Mouse (Mus musculus) hindbrain, embryonic 14.5 days (tissue): ENCODE data around the gene Mcl1. TPM values are rescaled to one million over a fixed set of nuclear protein-coding genes. Genes with fewer than 3 reads are reported as not detected.
"Not testable (repeated sequence)": the region's sequence is repeated elsewhere in the genome, so short reads cannot be mapped to it uniquely, and the experiment has no call there.

Experiments used
- ATAC-seq: fragments of 200-750 bp; cut with Nextera tagmentation; 2 replicates; pipeline ENCODE4 v1.8.0; 2017; ENCODE audit warnings: moderate number of reproducible peaks, mild to moderate bottlenecking, moderate TSS enrichment, moderate library complexity; ENCODE audit not compliant: low FRiP score
- DNase-seq: peaks from one replicate; pipeline ENCODE4 v3.0.0-alpha.2; 2015; ENCODE audit warnings: low spot score
- H3K27ac ChIP-seq: fragments of 300-500 bp; sonication (generic); 2 replicates; pipeline ENCODE4 v1.5.1; 2014; ENCODE audit warnings: mild to moderate bottlenecking, moderate library complexity
- H3K27me3 ChIP-seq: fragments of 300-500 bp; sonication (generic); 2 replicates; pipeline ENCODE4 v1.6.1; 2014; ENCODE audit warnings: mild to moderate bottlenecking, low read length, mixed read lengths; ENCODE audit not compliant: control insufficient read depth, insufficient read depth
- H3K36me3 ChIP-seq: fragments of 300-500 bp; sonication (generic); replicated peaks from 2 replicates; pipeline ENCODE4 v1.6.1; 2014; ENCODE audit not compliant: control insufficient read depth, insufficient read depth
- H3K4me1 ChIP-seq: fragments of 300-500 bp; sonication (generic); replicated peaks from 2 replicates; pipeline ENCODE4 v1.6.1; 2014; ENCODE audit warnings: antibody characterized with exemption, low read length, mixed read lengths; ENCODE audit not compliant: control insufficient read depth, insufficient read depth
- H3K4me2 ChIP-seq: fragments of 300-500 bp; sonication (generic); replicated peaks from 2 replicates; pipeline ENCODE4 v1.6.1; 2014; ENCODE audit warnings: mild to moderate bottlenecking, moderate library complexity
- H3K4me3 ChIP-seq: fragments of 300-500 bp; sonication (generic); replicated peaks from 2 replicates; pipeline ENCODE4 v1.5.1; 2014; ENCODE audit warnings: mild to moderate bottlenecking, low read length
- H3K9ac ChIP-seq: fragments of 300-500 bp; sonication (generic); 2 replicates; pipeline ENCODE4 v1.6.1; 2014
- H3K9me3 ChIP-seq: fragments of 300-500 bp; sonication (generic); 2 replicates; pipeline ENCODE4 v1.6.1; 2016; ENCODE audit warnings: low read length; ENCODE audit not compliant: control insufficient read depth
- WGBS: fragments of 180-500 bp; shearing (Covaris S2); extraction: QIAGEN DNeasy Blood & Tissue Kit; methylation state at CpG from one replicate; pipeline ENCODE4 v1.1.7; 2014; 5-methylcytosine and 5-hydroxymethylcytosine counted together
- polyA plus RNA-seq: library from polyadenylated mRNA; unstranded; fragments of >200 nt; fragmentation: Nextera tagmentation; extraction: Ambion mirVana; gene quantifications from 2 replicates; pipeline ENCODE4 v1.2.1, GENCODE M21; 2014

Mcl1 gene
- polyA plus RNA-seq, 1 experiment from 2014 or later: 60.3 TPM

DNA sequence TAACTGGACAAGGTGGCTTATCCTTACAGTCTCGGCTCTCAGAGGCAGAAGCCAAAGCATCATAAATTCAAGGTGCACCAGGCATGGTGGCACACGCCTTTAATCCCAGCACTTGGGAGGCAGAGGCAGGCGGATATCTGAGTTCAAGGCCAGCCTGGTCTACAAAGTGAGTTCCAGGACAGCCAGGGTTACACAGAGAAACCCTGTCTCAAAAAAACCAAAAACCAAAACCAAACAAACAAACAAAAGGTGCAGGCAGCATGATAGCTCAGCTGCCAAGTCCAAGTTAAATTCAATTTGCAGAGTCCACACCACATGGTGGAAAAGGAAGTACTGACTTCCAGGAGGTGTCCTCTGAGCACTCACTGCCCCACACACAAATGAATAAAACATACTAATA, 4.2 kb upstream of the Mcl1 start:
- H3K36me3 ChIP-seq, H3K9ac ChIP-seq, H3K4me3 ChIP-seq, H3K4me2 ChIP-seq, ATAC-seq, H3K27me3 ChIP-seq, H3K4me1 ChIP-seq, DNase-seq, H3K27ac ChIP-seq, H3K9me3 ChIP-seq: not testable (repeated sequence)
- 94% methylated on average over 3 of the region's 3 CpGs for WGBS

DNA sequence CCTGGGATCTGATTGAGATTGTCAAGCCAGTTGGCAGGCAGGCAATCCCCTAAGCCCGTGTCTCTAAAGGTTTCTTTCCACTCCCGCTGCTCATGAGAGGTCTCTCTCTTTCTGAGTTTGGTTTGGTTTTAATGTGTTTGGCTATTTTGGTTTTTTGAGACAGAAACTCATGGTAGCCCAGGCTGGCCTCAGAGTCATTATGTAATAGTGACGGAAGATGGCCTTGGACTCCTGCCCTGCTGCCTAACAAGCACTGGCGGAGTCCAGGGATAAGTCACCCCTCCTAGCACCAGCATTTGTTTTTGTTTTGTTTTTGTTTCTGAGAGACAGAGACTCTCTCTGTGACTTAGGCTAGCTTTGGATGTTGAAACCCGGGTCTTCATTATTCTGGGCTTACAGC, 3.2 kb upstream of the Mcl1 start:
- 90% methylated on average over 5 of the region's 5 CpGs for WGBS
- H3K36me3 ChIP-seq: peaks cover 4% of the 10 kb centered on the region; the same call in 1 of the 2 replicates
- peaks cover 11% of the 10 kb centered on the region for H3K4me1 ChIP-seq
- no peak overlapping the region for H3K4me2 ChIP-seq
- DNase-seq (no peak), ATAC-seq (no peak)
- H3K4me3 ChIP-seq: no peak overlapping the region
- H3K27me3 ChIP-seq: no peaks in the 10 kb centered on the region
- H3K27ac ChIP-seq: no peak overlapping the region
- no peak overlapping the region for H3K9ac ChIP-seq
- H3K9me3 ChIP-seq: no peaks in the 10 kb centered on the region

DNA sequence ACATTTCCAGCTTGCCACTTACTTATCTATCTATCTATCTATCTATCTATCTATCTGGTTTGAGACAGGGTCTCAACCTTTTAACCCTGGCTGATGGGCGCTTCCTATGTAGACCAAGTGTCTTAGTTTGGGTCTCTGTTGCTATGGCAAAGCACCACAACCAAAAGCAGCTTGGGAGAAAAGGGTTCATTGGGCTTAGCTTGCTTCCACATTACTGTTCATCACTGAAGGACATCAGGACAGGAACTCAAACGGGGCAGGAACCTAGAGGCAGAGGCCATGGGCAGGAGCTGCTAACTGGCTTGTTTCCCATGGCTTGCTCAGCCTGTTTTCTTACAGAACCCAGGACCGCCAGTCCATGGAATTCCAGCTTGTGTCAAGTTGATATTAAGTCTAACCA, 1.5 kb upstream of the Mcl1 start:
- H3K9ac ChIP-seq: no peak overlapping the region
- ATAC-seq (no peak), DNase-seq (no peak)
- no peaks in the 10 kb centered on the region for H3K27me3 ChIP-seq
- no peaks in the 10 kb centered on the region for H3K9me3 ChIP-seq
- WGBS: 86% methylated on average over 3 of the region's 3 CpGs
- no peak overlapping the region for H3K27ac ChIP-seq
- no peak overlapping the region for H3K4me3 ChIP-seq
- H3K36me3 ChIP-seq: peaks cover 20% of the 10 kb centered on the region
- no peak overlapping the region for H3K4me2 ChIP-seq
- H3K4me1 ChIP-seq: peaks cover 28% of the 10 kb centered on the region

DNA sequence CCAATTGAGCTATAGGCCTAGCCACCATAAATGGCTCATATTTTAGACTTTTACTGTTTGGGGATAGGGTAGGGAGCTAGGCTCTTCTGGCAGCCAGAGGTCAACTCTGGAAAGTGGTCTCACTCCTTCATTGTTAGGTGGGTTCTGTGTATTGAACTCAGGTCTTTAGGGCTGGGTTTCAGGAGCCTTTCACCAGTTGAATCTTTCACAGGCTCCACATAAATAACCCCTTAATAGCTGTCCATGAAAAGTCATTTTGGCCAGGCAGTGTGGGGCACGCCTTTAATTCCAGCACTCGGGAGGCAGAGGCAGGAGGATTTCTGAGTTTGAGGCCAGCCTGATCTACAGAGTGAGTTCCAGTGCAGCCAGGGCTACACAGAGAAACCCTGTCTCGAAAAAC, 877 bp upstream of the Mcl1 start:
- ATAC-seq: no peak
- peak overlapping the region; percentile 95 for H3K27ac ChIP-seq

DNA sequence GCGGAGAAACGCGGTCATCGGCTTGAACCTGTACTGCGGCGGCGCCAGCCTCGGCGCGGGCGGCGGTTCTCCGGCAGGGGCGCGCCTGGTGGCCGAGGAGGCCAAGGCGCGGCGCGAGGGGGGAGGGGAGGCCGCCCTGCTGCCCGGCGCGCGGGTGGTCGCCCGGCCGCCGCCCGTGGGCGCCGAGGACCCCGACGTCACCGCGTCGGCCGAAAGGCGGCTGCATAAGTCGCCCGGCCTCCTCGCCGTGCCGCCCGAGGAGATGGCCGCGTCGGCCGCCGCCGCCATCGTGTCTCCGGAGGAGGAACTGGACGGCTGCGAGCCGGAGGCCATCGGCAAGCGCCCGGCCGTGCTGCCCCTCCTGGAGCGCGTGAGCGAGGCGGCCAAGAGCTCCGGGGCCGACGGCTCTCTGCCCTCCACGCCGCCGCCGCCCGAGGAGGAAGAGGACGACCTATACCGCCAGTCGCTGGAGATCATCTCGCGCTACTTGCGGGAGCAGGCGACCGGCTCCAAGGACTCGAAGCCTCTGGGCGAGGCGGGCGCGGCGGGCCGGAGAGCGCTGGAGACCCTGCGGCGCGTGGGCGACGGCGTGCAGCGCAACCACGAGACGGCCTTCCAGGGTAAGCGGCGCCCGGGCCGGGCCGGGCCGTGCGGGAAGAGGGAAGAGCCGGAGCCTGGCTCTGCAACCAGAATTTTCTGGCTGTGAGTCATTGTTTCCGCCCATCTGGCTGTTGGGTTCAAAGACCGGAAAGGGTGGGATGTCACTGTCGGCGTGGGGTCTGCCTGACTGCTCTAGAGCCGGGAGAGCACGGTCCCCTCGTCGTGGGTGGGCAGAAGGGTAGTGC, 502 bp downstream of the Mcl1 start:
- DNase-seq: peak; percentile 75
- H3K27ac ChIP-seq: peak overlapping the region; percentile 95
- H3K9ac ChIP-seq: peak overlapping the region; percentile 97
- H3K9me3 ChIP-seq: no peaks in the 10 kb centered on the region
- peak overlapping the region; percentile 86 for H3K4me3 ChIP-seq
- peaks cover 39% of the 10 kb centered on the region for H3K36me3 ChIP-seq
- H3K4me2 ChIP-seq: peak overlapping the region; percentile 98
- ATAC-seq: peak; percentile 77
- peaks cover 41% of the 10 kb centered on the region for H3K4me1 ChIP-seq
- no peaks in the 10 kb centered on the region for H3K27me3 ChIP-seq
- WGBS: under 1% methylated on average over 77 of the region's 113 CpGs

More for the DNA sequence above, 877 bp upstream of the Mcl1 start:
- Histone ChIP-seq H3K9me3 (no peaks in the 10 kb centered on the region), H3K4me2 (peak overlapping the region; percentile 98), H3K4me1 (peaks cover 34% of the 10 kb centered on the region), H3K27me3 (no peaks in the 10 kb centered on the region), H3K4me3 (peak overlapping the region; percentile 86), H3K36me3 (peaks cover 26% of the 10 kb centered on the region), H3K9ac (peak overlapping the region; percentile 97; the same call in 1 of the 2 replicates)
- DNase-seq: no peak
- WGBS: 89% methylated on average over 3 of the region's 3 CpGs

DNA sequence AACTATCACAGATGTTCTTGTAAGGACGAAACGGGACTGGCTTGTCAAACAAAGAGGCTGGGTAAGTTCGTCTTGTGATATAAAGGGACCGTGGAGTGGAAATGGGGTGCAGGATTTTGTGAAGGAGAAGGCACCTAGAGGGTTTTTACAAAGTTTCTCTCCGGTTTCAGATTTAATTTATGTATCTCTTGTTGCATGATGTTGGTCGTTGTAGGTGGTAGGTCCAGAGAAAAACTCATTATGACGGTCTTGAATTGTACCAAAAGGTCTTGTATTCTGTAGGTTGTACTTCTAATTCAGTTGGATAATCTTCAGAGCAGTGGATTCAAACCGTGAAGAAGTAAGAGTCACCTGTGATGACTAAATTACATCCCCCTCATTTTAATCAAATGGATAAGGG, 1.4 kb downstream of the Mcl1 start:
- Histone ChIP-seq H3K4me1 (peaks cover 44% of the 10 kb centered on the region), H3K36me3 (peaks cover 48% of the 10 kb centered on the region), H3K27ac (peak overlapping the region; percentile 95), H3K4me3 (peak overlapping the region; percentile 86), H3K4me2 (peak overlapping the region; percentile 98), H3K27me3 (no peaks in the 10 kb centered on the region), H3K9me3 (no peaks in the 10 kb centered on the region), H3K9ac (peak overlapping the region; percentile 97)
- 2% methylated on average over 8 of the region's 8 CpGs for WGBS
- DNase-seq (peak; percentile 39), ATAC-seq (no peak)

DNA sequence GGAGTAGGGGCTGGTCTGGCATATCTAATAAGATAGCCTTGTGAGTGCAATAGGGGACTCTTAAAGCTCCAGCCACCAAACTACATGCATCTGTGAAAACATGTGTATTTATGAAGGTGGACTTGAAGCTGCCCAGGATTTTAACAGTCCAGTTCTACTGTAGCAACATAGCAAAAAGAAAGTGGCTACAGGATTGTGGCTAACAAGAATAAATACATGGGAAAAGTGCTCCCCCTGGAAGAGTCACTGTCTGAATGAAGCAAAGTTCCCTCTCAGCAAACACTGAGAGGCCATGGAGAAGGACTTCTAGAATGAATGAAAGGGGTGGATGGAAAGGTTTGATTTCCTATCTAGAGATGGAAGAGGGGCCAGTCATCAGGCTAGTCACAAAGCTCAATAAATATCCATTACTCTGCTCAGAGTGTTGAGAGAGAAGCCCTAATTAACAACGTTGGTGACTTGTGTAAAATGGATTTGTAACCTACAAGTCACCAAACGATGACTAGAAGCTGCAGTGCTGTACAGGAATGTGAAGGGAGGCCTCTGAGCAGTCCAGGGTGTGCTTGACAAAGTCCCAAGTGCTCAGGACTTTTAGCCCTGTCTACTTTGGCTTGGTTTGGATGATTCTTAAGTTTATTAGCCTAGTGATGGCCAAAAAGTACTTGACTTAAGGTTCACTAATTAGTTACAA, 2.3 kb downstream of the Mcl1 start:
- peak overlapping the region; percentile 86 for H3K4me3 ChIP-seq
- H3K27ac ChIP-seq: no peak overlapping the region
- WGBS: 54% methylated on average over 2 of the region's 2 CpGs
- ATAC-seq (no peak), DNase-seq (no peak)
- H3K36me3 ChIP-seq: peaks cover 54% of the 10 kb centered on the region
- H3K9ac ChIP-seq: peak overlapping the region; percentile 97
- H3K9me3 ChIP-seq: no peaks in the 10 kb centered on the region
- peaks cover 44% of the 10 kb centered on the region for H3K4me1 ChIP-seq
- peak overlapping the region; percentile 98 for H3K4me2 ChIP-seq
- no peaks in the 10 kb centered on the region for H3K27me3 ChIP-seq

DNA sequence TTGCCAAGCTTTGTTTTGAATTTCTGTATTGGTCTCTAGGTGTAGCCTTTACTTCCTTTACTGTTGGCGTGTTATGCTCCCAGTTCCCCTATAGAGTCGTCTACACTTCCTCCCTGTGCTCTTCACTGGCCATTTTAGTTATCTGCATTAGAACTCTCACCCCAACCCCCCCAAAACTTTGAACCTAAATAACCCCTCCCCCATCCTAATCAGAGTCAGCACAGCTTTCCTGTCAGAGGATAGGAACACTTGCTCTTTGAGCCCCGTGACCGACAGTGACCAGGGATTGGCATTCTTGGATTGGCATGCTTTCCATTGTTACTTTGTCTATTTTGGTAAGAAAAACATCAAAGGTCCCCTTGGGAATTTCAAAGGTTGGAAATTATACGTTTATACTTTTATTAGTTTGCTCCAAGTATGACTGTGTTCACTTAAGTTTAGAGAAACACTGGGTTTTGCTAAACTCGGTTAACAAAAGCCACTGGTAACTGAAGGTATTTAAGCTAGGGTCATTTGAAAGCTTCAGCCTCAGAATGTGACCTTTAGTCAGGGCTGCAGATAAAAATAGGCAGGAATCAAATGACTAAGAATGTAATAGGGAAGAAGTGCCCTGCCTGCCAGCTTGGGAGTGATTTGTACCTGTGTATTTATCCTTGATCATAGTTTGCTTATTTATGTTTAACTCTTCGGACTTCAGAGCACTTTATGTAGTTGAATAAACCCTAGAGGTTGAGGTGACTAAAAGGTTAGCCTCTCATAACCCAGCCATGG, 3.5 kb downstream of the Mcl1 start:
- ATAC-seq (no peak), DNase-seq (no peak)
- no peak overlapping the region for H3K9ac ChIP-seq
- H3K9me3 ChIP-seq: no peaks in the 10 kb centered on the region
- WGBS: 67% methylated on average over 7 of the region's 7 CpGs
- peak overlapping the region; percentile 98 for H3K4me2 ChIP-seq
- H3K4me3 ChIP-seq: no peak overlapping the region
- H3K4me1 ChIP-seq: peaks cover 44% of the 10 kb centered on the region
- no peaks in the 10 kb centered on the region for H3K27me3 ChIP-seq
- no peak overlapping the region for H3K27ac ChIP-seq
- peaks cover 54% of the 10 kb centered on the region for H3K36me3 ChIP-seq
